Mouse (Mus musculus) spleen, adult 2 months (tissue): ENCODE data around the gene Tmem184b. TPM values are rescaled to one million over a fixed set of nuclear protein-coding genes. Genes with fewer than 3 reads are reported as not detected.
A peak's percentile ranks its signal among the peaks of the same experiment; 100 is the strongest.

Source experiments
- DNase-seq, 2 experiments: peaks; one replicate each; pipeline versions ENCODE4 v3.0.0 to v3.0.0-alpha.2; 2012 to 2021; ENCODE audit warnings: low spot score in 2 of 2, low read depth in 1 of 2
- H3K27ac ChIP-seq: fragments of 200-500 bp; 2 replicates; pipeline ENCODE4 v1.5.1; 2012; ENCODE audit warnings: low read length, inconsistent platforms; ENCODE audit not compliant: insufficient read depth
- H3K27me3 ChIP-seq: fragments of 200-500 bp; 2 replicates; pipeline ENCODE4 v1.6.1; 2012; ENCODE audit warnings: mild to moderate bottlenecking, moderate library complexity, low read length, inconsistent platforms; ENCODE audit not compliant: control insufficient read depth, insufficient read depth
- H3K36me3 ChIP-seq: fragments of 200-500 bp; 2 replicates; pipeline ENCODE4 v1.6.1; 2012; ENCODE audit warnings: mild to moderate bottlenecking, low read length, inconsistent platforms; ENCODE audit not compliant: control insufficient read depth, insufficient read depth
- H3K4me1 ChIP-seq: fragments of 200-500 bp; 2 replicates; pipeline ENCODE4 v1.6.1; 2011; ENCODE audit warnings: inconsistent platforms; ENCODE audit not compliant: control insufficient read depth, insufficient read depth, insufficient read length
- H3K4me3 ChIP-seq: fragments of 200-500 bp; 2 replicates; pipeline ENCODE4 v1.5.1; 2011; ENCODE audit warnings: mild to moderate bottlenecking, inconsistent platforms; ENCODE audit not compliant: insufficient read depth, insufficient read length; ENCODE audit errors: extremely low read depth
- CTCF ChIP-seq: fragments of 200-500 bp; IDR thresholded peaks from 2 replicates; pipeline ENCODE4 v1.5.1; 2011; ENCODE audit warnings: mild to moderate bottlenecking, inconsistent platforms; ENCODE audit not compliant: insufficient read depth, insufficient read length, insufficient replicate concordance; ENCODE audit errors: extremely low read depth
- POLR2A ChIP-seq: fragments of 200-500 bp; IDR thresholded peaks from 2 replicates; pipeline ENCODE4 v1.6.1; 2011; ENCODE audit warnings: low read depth, low read length, inconsistent platforms
- WGBS: fragments of 180-500 bp; shearing (Covaris S2); methylation state at CpG from one replicate; pipeline ENCODE4 v1.1.7; 2018; 5-methylcytosine and 5-hydroxymethylcytosine counted together
- polyA plus RNA-seq: library from polyadenylated mRNA; depleted of rRNA; stranded (reverse); fragments of >200 nt; gene quantifications from 2 replicates; pipeline ENCODE4 v1.2.3, GENCODE M21; 2012

Tmem184b gene
- polyA plus RNA-seq, 1 experiment: 89.7 TPM

DNA sequence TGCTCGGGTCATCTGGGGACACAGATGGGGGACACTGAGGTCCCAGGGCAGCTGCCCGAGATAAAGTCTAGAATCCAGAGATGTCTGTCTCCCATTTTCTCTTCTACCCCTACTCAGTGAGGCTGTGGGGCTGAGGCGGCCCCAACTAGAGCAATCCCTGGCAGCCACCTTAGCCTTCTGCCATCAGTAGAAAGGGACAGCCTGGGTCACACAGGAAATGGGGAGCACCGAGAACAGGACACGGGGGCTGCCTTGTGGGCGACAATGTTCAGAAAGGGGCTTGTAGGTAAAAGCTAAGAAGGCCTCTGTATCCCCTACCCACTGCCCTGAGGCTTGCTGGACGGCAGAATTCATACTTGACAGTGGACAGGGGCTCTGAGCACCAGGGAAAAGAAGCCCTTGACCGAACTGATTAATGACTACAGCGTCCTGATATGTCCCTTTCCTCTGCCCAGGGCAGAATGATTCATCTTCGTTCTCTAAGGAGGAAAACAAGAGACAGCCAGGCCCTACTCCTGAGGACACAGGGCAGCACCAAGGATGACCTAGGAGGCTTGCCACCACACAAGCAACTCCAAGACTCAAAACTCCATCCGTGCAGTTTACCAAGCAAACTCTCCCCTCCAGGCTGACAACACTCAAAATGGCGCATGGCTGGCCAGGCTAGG, 34.3 kb upstream of the Tmem184b start:
- no peak overlapping the region for H3K4me3 ChIP-seq
- WGBS: 88% methylated on average over 12 of the region's 12 CpGs
- no peaks in the 10 kb centered on the region for H3K36me3 ChIP-seq
- DNase-seq: no peak
- H3K27ac ChIP-seq: no peak overlapping the region
- TF ChIP-seq CTCF (no peak), POLR2A (no peak)
- H3K4me1 ChIP-seq: peaks cover 8% of the 10 kb centered on the region; the same call in 1 of the 2 replicates
- no peaks in the 10 kb centered on the region for H3K27me3 ChIP-seq

DNA sequence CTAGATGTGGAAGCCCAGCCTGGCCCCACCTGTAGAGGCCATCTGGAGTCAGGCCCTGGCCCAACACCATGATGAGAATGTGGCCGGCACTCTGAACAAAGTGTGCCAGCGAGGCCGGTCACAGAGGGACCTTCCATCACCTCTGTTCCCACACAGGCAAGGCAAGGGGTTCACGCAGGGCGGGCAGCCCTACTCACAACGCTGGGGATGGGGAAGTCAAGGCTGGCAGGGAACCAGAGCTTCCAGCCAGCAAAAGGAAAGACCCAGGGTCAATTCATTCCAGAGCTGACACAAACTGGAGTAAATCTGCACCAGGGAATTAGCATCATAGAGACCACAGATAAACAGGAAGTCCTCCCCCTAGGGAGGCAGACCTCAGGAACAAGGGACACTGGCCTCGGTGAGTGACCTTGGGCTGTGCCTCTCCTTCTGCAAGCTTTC, 33.1 kb upstream of the Tmem184b start:
- Histone ChIP-seq H3K27ac (no peak overlapping the region), H3K4me1 (peaks cover 2% of the 10 kb centered on the region; the same call in 1 of the 2 replicates), H3K36me3 (no peaks in the 10 kb centered on the region), H3K4me3 (no peak overlapping the region), H3K27me3 (no peaks in the 10 kb centered on the region)
- WGBS: 59% methylated on average over 7 of the region's 7 CpGs
- TF ChIP-seq CTCF: no peak
- TF ChIP-seq POLR2A: no peak
- no peak for DNase-seq

DNA sequence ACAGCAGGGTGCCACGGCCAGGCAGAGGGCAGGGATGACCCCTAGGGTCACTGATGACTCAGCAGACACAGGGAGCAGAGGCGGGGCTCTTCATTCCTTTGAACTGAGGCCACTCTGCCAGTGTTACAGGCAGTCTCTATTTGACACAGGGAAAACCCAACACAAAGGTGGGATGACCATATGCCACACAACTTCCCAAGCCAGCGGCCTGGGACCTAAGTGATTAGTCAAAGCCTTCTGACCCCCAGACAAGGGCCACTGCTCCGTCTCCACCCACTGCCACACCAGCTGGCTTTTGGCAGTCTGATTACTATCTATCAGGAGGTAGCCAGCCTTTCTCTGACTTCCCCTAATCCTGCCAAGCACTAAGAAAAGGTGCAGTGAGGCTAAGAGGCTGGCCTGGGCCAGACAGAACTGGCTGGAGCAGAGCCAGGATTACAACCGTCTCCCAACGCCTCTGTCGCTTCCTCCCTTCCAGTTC, 31.9 kb upstream of the Tmem184b start:
- H3K27ac ChIP-seq: no peak overlapping the region
- no peaks in the 10 kb centered on the region for H3K36me3 ChIP-seq
- no peak overlapping the region for H3K4me3 ChIP-seq
- H3K27me3 ChIP-seq: no peaks in the 10 kb centered on the region
- no peak for DNase-seq
- no peaks in the 10 kb centered on the region; the same call in 1 of the 2 replicates for H3K4me1 ChIP-seq
- TF ChIP-seq POLR2A (no peak), CTCF (no peak)
- WGBS: 74% methylated on average over 7 of the region's 7 CpGs

DNA sequence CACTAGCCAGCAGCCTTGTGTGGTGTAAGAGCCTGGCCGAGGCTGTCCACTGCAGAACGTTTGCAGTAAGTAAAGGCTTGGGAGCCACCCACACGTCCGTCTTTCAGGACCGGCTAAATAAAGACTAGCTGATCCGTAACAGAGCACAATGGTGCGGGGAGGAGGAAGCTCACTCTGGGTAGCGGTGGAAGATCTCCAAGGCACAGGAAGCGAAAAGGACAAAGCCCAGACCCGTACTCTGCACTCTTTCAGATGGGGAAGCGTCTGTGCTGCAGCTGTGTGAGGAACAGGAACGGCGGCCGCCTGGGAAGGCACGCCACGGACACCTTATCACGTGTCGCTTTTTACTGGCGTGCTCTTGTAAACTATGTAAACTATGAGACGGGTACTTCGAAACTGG, 29.5 kb upstream of the Tmem184b start:
- TF ChIP-seq POLR2A: no peak
- TF ChIP-seq CTCF: no peak
- Histone ChIP-seq H3K27me3 (no peaks in the 10 kb centered on the region), H3K36me3 (peaks cover 2% of the 10 kb centered on the region), H3K4me3 (no peak overlapping the region), H3K27ac (0 out of 2 replicates have a peak overlapping the region, but pooled peaks have one; percentile 5), H3K4me1 (no peaks in the 10 kb centered on the region; the same call in 1 of the 2 replicates)
- WGBS: 17% methylated on average over 21 of the region's 21 CpGs
- no peak for DNase-seq

DNA sequence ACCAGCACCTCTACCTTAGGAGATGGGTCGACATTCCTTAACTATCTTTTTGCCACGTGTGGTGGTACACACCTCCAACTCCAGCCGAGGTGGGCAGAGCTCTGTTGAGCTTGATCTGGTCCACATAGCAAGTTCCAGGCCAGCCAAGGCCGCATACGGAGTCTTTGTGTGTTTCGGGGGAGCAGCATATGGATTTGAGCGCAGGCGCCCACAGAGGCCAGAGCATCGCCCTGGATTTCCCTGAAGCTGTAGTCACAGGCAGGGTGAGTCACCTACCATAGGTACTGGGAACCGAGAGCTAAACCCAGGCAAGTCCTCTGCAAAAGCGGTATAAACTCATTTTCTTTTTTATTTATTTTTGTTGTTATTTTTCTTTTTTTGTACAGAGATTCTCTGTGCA, 29.0 kb upstream of the Tmem184b start:
- DNase-seq: no peak
- peaks cover 2% of the 10 kb centered on the region for H3K36me3 ChIP-seq

DNA sequence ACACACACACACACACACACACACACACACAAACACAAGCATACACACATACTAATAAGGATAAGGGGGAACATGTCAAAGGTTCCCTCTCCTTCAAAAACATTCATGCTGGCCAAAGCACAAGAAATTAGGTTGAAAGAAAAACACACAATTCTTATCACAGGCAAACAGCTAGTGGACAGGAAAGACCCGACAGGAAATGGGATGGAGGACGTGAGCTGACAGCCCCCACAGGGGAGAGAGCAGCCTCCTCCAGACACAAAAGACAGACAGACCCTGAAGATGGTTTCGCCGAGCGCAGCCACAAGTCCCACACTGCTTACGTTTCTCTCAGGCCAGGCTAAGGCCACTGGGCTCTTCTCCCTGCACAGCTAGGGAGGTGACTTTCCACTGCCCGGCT, 28.6 kb upstream of the Tmem184b start:
- WGBS: 69% methylated on average over 7 of the region's 7 CpGs
- no peak for DNase-seq
- Histone ChIP-seq H3K27ac (0 out of 2 replicates have a peak overlapping the region, but pooled peaks have one; percentile 2), H3K27me3 (no peaks in the 10 kb centered on the region), H3K36me3 (peaks cover 2% of the 10 kb centered on the region), H3K4me3 (no peak overlapping the region), H3K4me1 (no peaks in the 10 kb centered on the region; the same call in 1 of the 2 replicates)
- TF ChIP-seq CTCF (no peak), POLR2A (no peak)

More for the DNA sequence above, 29.0 kb upstream of the Tmem184b start:
- Histone ChIP-seq H3K4me3 (no peak overlapping the region), H3K27me3 (no peaks in the 10 kb centered on the region), H3K27ac (0 out of 2 replicates have a peak overlapping the region, but pooled peaks have one; percentile 2), H3K4me1 (no peaks in the 10 kb centered on the region; the same call in 1 of the 2 replicates)
- TF ChIP-seq CTCF: no peak
- TF ChIP-seq POLR2A: no peak
- 83% methylated on average over 11 of the region's 11 CpGs for WGBS
